Mouse (Mus musculus) urinary bladder, adult 18-20 months (tissue): ENCODE measurements around the gene Olfr263.
"Not testable (repeated sequence)": the region's sequence is repeated elsewhere in the genome, so short reads cannot be mapped to it uniquely, and the experiment has no call there.

Source experiments
- DNase-seq, 2 experiments: peaks; one replicate each; pipeline ENCODE4 v3.0.0; 2022; ENCODE audit warnings: low spot score in 2 of 2, mixed read lengths in 2 of 2

Olfr263 gene

GRCm38 (mm10) chr13:21129339-21129738 is at the start of gene Olfr263:
Gene Olfr263 (plus strand): TSS chr13:21129639.
- DNase-seq = not testable (repeated sequence)

GRCm38 (mm10) chr13:21082686-21083085 is 46.8 kb upstream of the Olfr263 start:
- DNase-seq = no peak

- no peak for DNase-seq
Observed at GRCm38 (mm10) chr13:21109759-21110158, 19.7 kb upstream of the Olfr263 start.

GRCm38 (mm10) chr13:21110441-21110840 is 19.0 kb upstream of the Olfr263 start:
- no peak for DNase-seq

- DNase-seq = not testable (repeated sequence)
Observed at GRCm38 (mm10) chr13:21111183-21111582, 18.3 kb upstream of the Olfr263 start, which contains the start of gene Olfr1369-ps1. Gene Olfr1369-ps1 (plus strand): TSS chr13:21111483.

GRCm38 (mm10) chr13:21114121-21114520 is 15.3 kb upstream of the Olfr263 start:
- no peak for DNase-seq

- no peak for DNase-seq
Observed at GRCm38 (mm10) chr13:21142421-21142820, 13.0 kb downstream of the Olfr263 start.

GRCm38 (mm10) chr13:21145767-21146166 is 16.3 kb downstream of the Olfr263 start, which contains the start of gene Olfr1368:
Gene Olfr1368 (minus strand): TSS chr13:21145867.
- no peak for DNase-seq

- DNase-seq = no peak
Observed at GRCm38 (mm10) chr13:21155888-21156287, 26.4 kb downstream of the Olfr263 start.

GRCm38 (mm10) chr13:21158071-21158470 is 28.6 kb downstream of the Olfr263 start:
- DNase-seq = no peak

GRCm38 (mm10) chr13:21158785-21159474 is 29.5 kb downstream of the Olfr263 start:
- peak; percentile 72 to 78 for DNase-seq

- DNase-seq = no peak
Observed at GRCm38 (mm10) chr13:21159475-21159819, 30.0 kb downstream of the Olfr263 start.

- no peak for DNase-seq
Observed at GRCm38 (mm10) chr13:21160041-21160511, 30.6 kb downstream of the Olfr263 start.

GRCm38 (mm10) chr13:21160657-21161590 is 31.5 kb downstream of the Olfr263 start:
- DNase-seq = peak; percentile 89 to 94

GRCm38 (mm10) chr13:21161591-21161990 is 32.2 kb downstream of the Olfr263 start:
- no peak for DNase-seq

GRCm38 (mm10) chr13:21162591-21162990 is 33.2 kb downstream of the Olfr263 start:
- no peak for DNase-seq

GRCm38 (mm10) chr13:21166936-21167909 is 37.8 kb downstream of the Olfr263 start:
- DNase-seq = peak; percentile 55 to 60

GRCm38 (mm10) chr13:21167910-21168300 is 38.5 kb downstream of the Olfr263 start:
- no peak for DNase-seq

GRCm38 (mm10) chr13:21168371-21169011 is 39.1 kb downstream of the Olfr263 start:
- peak in 1 of 2 experiments; percentile 49 for DNase-seq

GRCm38 (mm10) chr13:21169121-21169656 is 39.8 kb downstream of the Olfr263 start:
- no peak for DNase-seq
